Mouse (Mus musculus) kidney, embryonic 15.5 days (tissue): ENCODE measurements around the gene Ccdc107. TPM values are rescaled to one million over a fixed set of nuclear protein-coding genes. Genes with fewer than 3 reads are reported as not detected.
"Not testable (repeated sequence)": the region's sequence is repeated elsewhere in the genome, so short reads cannot be mapped to it uniquely, and the experiment has no call there.

ENCODE experiments used
- ATAC-seq: fragments of 200-750 bp; cut with Nextera tagmentation; replicated peaks from 2 replicates; pipeline ENCODE4 v1.8.0; 2017; ENCODE audit warnings: moderate TSS enrichment; ENCODE audit not compliant: low FRiP score
- H3K27ac ChIP-seq: fragments of 300-500 bp; sonication (generic); 2 replicates; pipeline ENCODE4 v1.5.1; 2015; ENCODE audit warnings: mild to moderate bottlenecking, inconsistent platforms
- H3K27me3 ChIP-seq: fragments of 300-500 bp; sonication (generic); 2 replicates; pipeline ENCODE4 v1.6.1; 2015; ENCODE audit warnings: inconsistent platforms
- H3K36me3 ChIP-seq: fragments of 300-500 bp; sonication (generic); 2 replicates; pipeline ENCODE4 v1.6.1; 2015; ENCODE audit warnings: inconsistent platforms
- H3K4me1 ChIP-seq: fragments of 300-500 bp; sonication (generic); 2 replicates; pipeline ENCODE4 v1.6.1; 2015; ENCODE audit warnings: inconsistent platforms
- H3K4me2 ChIP-seq: fragments of 300-500 bp; sonication (generic); 2 replicates; pipeline ENCODE4 v1.6.1; 2015; ENCODE audit warnings: moderate library complexity, mild to moderate bottlenecking, inconsistent platforms
- H3K4me3 ChIP-seq: fragments of 300-500 bp; sonication (generic); replicated peaks from 2 replicates; pipeline ENCODE4 v1.5.1; 2015; ENCODE audit warnings: mild to moderate bottlenecking, inconsistent platforms
- H3K9ac ChIP-seq: fragments of 300-500 bp; sonication (generic); 2 replicates; pipeline ENCODE4 v1.6.1; 2015; ENCODE audit warnings: mild to moderate bottlenecking, inconsistent platforms
- H3K9me3 ChIP-seq: fragments of 300-500 bp; sonication (generic); replicated peaks from 2 replicates; pipeline ENCODE4 v1.6.1; 2016; ENCODE audit warnings: inconsistent platforms
- WGBS: fragments of 180-500 bp; shearing (Covaris S2); methylation state at CpG from one replicate; pipeline ENCODE4 v1.1.7; 2015; ENCODE audit warnings: mixed read lengths; 5-methylcytosine and 5-hydroxymethylcytosine counted together
- polyA plus RNA-seq: library from polyadenylated mRNA; unstranded; fragments of >200 nt; fragmentation: Nextera tagmentation; extraction: Ambion mirVana; gene quantifications from 2 replicates; pipeline ENCODE4 v1.2.1, GENCODE M21; 2015

Gene Ccdc107
- polyA plus RNA-seq, 1 experiment from 2014 or later: 72.2 TPM

DNA sequence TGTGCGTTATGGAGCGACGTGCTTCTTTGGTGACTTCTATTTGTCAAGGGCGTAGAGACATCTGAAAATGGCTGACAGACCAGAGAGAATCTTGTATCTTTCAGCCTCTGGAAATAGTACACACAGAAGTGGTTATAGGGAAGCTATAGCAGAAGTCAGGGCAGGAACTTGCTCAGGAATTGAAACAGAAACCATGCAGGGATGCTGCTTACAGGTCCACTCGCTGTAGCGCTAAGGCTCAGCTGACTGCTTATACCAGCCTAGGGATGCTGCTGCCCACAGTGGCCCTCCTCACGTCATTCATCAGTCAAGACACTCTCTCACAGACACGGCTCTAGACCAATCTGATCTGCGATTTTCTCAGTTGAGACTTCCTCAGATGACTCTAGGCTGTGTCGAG lies 22.4 kb upstream of the Ccdc107 start:
- Histone ChIP-seq H3K9ac (no peak overlapping the region), H3K4me3 (no peak overlapping the region), H3K27me3 (no peaks in the 10 kb centered on the region), H3K9me3 (no peaks in the 10 kb centered on the region), H3K36me3 (no peaks in the 10 kb centered on the region), H3K4me2 (no peak overlapping the region), H3K4me1 (no peaks in the 10 kb centered on the region), H3K27ac (no peak overlapping the region)
- WGBS: 89% methylated on average over 10 of the region's 10 CpGs
- no peak for ATAC-seq

DNA sequence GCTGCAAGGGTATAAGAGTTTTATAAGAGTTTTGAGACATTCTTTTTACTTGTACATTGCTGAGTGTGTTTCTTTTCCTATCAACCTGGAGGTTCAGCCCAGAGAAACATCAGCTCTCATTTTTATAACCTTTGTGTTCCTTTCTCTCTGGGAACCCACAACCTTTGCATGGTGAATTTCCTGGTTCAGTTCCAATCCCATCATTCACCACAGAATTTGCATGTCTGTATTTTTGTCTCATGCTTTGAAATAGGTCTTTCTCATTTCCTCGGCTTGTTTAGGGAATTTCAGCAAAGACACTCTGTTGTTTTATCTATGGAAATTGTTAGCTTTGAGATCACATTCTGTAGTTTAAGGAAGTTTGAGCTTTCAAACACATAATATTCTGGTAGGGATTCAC lies 19.1 kb upstream of the Ccdc107 start:
- WGBS: 76% methylated on average over 1 of the region's 1 CpGs
- H3K4me2 ChIP-seq: no peak overlapping the region
- H3K4me1 ChIP-seq: peaks cover 8% of the 10 kb centered on the region

DNA sequence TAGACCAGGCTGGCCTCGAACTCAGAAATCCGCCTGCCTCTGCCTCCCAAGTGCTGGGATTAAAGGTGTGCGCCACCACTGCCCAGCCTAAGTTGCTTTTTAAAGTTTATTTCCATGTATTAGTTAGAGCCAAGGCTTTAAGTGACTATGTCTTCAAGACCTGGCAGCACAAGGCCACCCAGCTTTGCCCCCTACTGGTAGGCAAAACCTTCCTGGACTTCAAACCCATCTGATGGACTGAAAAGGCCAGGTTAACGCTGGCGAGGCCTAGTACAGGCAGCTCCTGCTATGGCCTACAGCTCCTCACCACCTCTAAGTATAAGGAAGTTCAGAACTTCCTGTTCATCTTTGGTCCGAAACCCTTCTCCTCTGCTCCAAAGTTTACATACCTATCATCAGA lies 16.1 kb upstream of the Ccdc107 start:
- Histone ChIP-seq H3K27me3 (no peaks in the 10 kb centered on the region), H3K9ac (no peak overlapping the region), H3K4me1 (peaks cover 13% of the 10 kb centered on the region), H3K9me3 (no peaks in the 10 kb centered on the region), H3K4me3 (no peak overlapping the region), H3K36me3 (no peaks in the 10 kb centered on the region), H3K4me2 (no peak overlapping the region), H3K27ac (no peak overlapping the region)
- WGBS: 84% methylated on average over 6 of the region's 6 CpGs
- no peak for ATAC-seq

More for the DNA sequence above, 19.1 kb upstream of the Ccdc107 start:
- no peak overlapping the region for H3K4me3 ChIP-seq
- H3K9ac ChIP-seq: no peak overlapping the region
- H3K9me3 ChIP-seq: no peaks in the 10 kb centered on the region
- no peak overlapping the region for H3K27ac ChIP-seq
- H3K36me3 ChIP-seq: no peaks in the 10 kb centered on the region
- no peaks in the 10 kb centered on the region for H3K27me3 ChIP-seq
- no peak for ATAC-seq

DNA sequence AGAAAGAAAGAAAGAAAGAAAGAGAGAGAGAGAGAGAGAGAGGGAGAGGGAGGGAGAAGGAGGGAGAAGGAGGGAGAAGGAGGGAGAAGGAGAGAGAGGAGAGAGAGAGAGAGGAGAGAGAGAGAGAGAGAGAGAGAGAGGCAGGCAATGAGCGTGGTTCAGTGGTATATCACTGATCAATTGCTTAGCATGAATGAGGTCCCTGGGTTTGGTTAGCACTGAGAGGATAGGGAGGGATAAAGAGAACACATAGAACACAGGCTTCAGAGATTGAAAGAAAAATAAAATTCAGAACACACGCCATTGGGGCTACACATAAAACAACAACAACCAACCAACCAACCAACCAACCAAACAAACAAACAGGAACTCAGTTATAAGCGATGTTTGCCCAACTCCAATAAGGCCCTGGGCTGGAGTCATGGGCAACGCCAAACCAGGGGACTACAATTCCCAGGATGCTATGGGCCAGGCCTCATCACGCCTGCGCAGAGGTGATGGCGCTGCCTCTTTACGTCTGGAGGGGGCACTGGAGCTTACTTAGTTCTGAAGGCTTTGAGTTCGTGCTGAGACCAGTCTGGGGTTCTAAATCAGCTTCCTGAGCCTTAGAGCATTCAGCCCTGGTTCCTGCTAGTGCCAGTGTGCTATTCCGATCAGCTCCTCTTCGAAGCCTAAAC lies 14.7 kb upstream of the Ccdc107 start:
- Histone ChIP-seq H3K9me3 (no peaks in the 10 kb centered on the region), H3K27ac (peak overlapping the region; percentile 65), H3K4me2 (peak overlapping the region; percentile 59), H3K9ac (peak overlapping the region; percentile 40; the same call in 1 of the 2 replicates), H3K27me3 (no peaks in the 10 kb centered on the region), H3K36me3 (no peaks in the 10 kb centered on the region), H3K4me1 (peaks cover 13% of the 10 kb centered on the region), H3K4me3 (peak overlapping the region; percentile 37)
- WGBS: 17% methylated on average over 11 of the region's 11 CpGs
- ATAC-seq: peak; percentile 93

DNA sequence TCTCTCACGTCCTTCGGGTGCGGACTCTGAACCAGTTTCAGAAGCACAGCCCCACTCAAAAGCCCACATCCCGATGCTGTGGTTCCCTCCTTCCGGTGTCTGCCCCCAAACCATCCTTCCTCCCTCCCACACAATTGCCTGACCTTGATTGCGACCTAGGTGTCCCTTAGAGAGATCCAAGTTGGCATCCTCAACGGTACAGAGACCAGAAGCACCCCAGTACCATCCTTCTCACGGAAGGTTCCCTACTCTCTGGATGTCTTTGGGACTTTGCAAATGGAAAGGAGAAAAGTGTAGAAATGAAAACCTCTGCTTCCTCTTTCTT lies 14.2 kb upstream of the Ccdc107 start:
- 0 out of 2 replicates have a peak, but pooled peaks have one; percentile 14 for ATAC-seq
- H3K27me3 ChIP-seq: no peaks in the 10 kb centered on the region
- peak overlapping the region; percentile 40; the same call in 1 of the 2 replicates for H3K9ac ChIP-seq
- H3K4me2 ChIP-seq: peak overlapping the region; percentile 59
- H3K4me3 ChIP-seq: peak overlapping the region; percentile 37
- H3K36me3 ChIP-seq: no peaks in the 10 kb centered on the region
- no peaks in the 10 kb centered on the region for H3K9me3 ChIP-seq
- H3K4me1 ChIP-seq: peaks cover 13% of the 10 kb centered on the region
- WGBS: 43% methylated on average over 8 of the region's 8 CpGs
- peak overlapping the region; percentile 65 for H3K27ac ChIP-seq

DNA sequence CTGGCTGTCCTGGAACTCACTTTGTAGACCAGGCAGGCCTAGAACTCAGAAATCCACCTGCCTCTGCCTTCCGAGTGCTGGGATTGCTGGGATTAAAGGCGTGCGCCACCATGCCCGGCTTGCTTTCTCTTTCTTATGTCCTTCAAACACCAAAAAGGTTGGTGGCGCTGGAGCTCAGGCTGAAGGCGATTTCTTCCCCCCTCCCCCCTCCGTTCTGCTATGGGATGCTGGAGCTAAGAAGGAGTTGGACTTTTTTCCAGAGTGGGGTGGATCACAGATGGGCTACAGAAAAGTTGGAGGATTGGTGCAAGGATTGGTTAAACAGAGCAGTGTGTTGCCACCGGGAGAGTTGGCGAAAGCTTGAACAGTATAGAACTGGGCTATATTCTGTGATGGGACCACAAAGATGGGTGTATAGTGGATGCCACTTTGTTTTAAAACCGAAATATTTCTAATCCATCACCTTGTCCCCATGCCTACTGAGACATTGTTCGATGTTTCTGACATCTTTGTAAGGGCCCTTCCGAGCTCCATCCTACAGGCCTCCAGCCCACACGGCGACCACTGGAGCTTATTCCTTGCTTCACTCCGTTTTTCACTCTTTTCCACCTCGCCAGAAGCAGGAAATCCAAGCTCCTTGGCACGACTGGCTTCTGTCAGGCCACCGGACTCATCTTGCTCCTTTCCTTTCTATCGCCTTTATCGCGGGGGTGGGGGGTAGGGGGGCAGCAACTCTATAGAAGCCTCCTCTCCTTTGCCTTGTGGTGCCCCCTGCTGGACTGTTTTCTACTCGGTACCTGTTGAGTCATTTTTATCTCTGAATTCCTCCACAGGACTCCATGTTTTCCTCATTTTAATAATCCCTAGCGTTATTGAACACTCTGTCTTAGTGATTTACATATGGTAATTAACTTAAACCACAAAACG lies 13.5 kb upstream of the Ccdc107 start:
- Histone ChIP-seq H3K4me3 (no peak overlapping the region; the same call in 1 of the 2 replicates), H3K36me3 (no peaks in the 10 kb centered on the region), H3K4me2 (peak overlapping the region; percentile 46), H3K27ac (peak overlapping the region; percentile 10; the same call in 1 of the 2 replicates), H3K27me3 (no peaks in the 10 kb centered on the region), H3K4me1 (peaks cover 13% of the 10 kb centered on the region), H3K9ac (no peak overlapping the region), H3K9me3 (no peaks in the 10 kb centered on the region)
- WGBS: 50% methylated on average over 24 of the region's 24 CpGs
- ATAC-seq: no peak

DNA sequence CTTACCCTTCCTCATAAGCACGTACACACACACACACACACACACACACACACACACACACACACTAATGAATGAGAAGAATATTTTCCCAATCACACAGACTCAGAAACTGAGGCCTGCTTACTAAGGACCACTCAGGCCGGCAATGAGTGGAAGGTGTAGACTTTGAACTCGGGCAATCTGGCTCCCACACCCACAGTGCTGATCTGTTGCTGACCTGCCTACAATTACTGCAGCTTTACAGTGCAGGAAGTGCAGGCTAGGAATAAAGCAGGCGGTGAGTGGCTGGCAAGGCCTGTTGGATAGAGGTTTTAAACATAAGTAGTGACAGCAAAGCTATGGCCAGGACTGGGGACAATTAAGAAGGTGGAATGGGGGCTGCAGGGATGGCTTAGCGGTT lies 11.7 kb upstream of the Ccdc107 start:
- no peak overlapping the region for H3K4me3 ChIP-seq
- no peaks in the 10 kb centered on the region for H3K27me3 ChIP-seq
- H3K36me3 ChIP-seq: no peaks in the 10 kb centered on the region
- H3K27ac ChIP-seq: no peak overlapping the region
- no peak overlapping the region for H3K4me2 ChIP-seq
- ATAC-seq: no peak
- 83% methylated on average over 5 of the region's 5 CpGs for WGBS
- no peaks in the 10 kb centered on the region for H3K9me3 ChIP-seq
- H3K4me1 ChIP-seq: peaks cover 13% of the 10 kb centered on the region
- H3K9ac ChIP-seq: no peak overlapping the region

DNA sequence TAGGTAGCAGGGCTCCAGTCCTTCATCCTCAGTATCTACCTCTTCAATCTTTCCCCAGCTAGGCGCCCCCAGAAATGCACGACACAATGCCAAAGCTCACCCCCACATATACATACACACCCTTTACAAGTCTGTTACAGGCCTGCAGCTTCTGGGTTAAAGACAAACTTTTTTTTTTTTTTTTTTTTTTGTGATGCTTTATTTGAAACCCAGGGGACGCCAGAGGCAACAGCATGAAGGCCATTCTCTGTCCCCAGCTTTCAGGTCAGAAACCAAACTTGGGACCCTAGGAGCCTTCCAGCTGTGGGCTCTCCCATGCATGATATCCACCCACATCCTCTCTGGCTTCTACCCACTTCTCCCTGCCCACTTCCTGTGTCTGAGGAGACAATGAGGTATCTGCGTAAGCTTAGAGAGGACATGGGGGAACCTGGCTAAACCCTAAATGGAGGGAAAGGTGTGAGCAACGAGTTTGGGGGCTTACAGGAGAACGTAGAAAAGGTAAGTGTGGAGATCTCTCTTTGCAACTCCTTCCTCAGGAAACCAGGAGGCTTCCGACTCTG lies 10.7 kb upstream of the Ccdc107 start:
- no peaks in the 10 kb centered on the region for H3K9me3 ChIP-seq
- no peaks in the 10 kb centered on the region for H3K36me3 ChIP-seq
- H3K9ac ChIP-seq: no peak overlapping the region
- H3K4me3 ChIP-seq: no peak overlapping the region
- H3K4me1 ChIP-seq: peaks cover 13% of the 10 kb centered on the region
- no peak for ATAC-seq
- no peaks in the 10 kb centered on the region for H3K27me3 ChIP-seq
- H3K27ac ChIP-seq: no peak overlapping the region
- no peak overlapping the region for H3K4me2 ChIP-seq
- WGBS: 75% methylated on average over 7 of the region's 7 CpGs

DNA sequence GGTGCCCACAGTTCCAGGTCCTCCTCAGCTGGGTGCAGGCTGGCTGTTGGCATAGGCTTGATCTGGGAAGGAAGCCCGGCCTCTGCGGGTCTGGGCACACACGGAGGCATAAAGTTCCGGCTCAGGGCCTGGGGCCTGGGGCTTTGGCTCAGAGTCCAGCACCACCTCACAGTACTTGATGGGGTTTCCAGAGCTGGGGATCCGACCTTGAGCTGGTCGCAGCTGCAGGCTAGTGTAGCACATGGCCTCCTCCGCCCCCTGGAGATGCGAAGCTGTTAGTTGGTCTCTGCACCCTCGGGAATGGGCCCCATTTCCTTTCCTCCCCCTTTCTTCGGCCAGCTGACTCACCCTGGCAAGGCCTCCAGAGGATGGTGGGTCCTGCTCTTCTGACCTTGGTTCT lies 10.1 kb upstream of the Ccdc107 start:
- peaks cover 13% of the 10 kb centered on the region for H3K4me1 ChIP-seq
- no peak overlapping the region for H3K27ac ChIP-seq
- H3K4me2 ChIP-seq: no peak overlapping the region
- no peak for ATAC-seq
- WGBS: 67% methylated on average over 10 of the region's 10 CpGs
- no peak overlapping the region for H3K9ac ChIP-seq
- no peaks in the 10 kb centered on the region for H3K9me3 ChIP-seq
- H3K4me3 ChIP-seq: no peak overlapping the region
- H3K36me3 ChIP-seq: no peaks in the 10 kb centered on the region
- no peaks in the 10 kb centered on the region for H3K27me3 ChIP-seq

DNA sequence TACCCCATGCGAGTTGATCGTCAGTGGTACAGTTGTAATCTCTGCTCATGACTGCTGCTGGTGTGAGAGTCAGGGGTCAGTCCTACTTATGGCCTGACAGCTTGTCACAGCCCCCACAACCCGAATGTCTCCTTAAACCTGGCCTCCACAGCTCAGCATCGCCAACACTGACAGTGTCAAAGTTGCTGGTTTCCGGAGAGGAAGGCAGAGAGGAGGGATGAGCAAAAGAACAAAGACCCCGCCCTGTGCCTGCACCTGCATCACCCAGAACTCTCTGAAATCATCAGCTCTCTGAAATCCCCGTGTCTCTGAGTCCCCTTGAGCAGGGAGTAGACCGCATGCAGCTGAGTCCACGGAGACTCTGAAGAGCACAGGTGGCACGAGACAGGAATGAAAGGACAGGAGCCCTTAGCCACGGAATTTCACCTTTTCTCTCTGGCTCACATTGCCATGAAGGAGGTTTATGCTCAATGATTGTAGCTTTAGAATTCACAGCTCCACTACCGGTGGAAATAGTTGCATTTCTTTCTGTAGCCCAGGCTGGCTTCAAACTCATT lies 9.1 kb upstream of the Ccdc107 start, which contains the start of gene Sit1:
Gene Sit1, minus strand, starts transcription at position 200 of the 557 bp plus-strand sequence.
- no peak within 1 kb of the TSS for H3K4me3 ChIP-seq
- no peaks in the 10 kb centered on the region for H3K27me3 ChIP-seq
- 59% methylated on average over 12 of the region's 12 CpGs for WGBS
- peaks cover 5% of the 10 kb centered on the region; the same call in 1 of the 2 replicates for H3K4me1 ChIP-seq
- no peak within 1 kb of the TSS for H3K4me2 ChIP-seq
- no peak within 1 kb of the TSS for H3K9ac ChIP-seq
- no peaks in the 10 kb centered on the region for H3K36me3 ChIP-seq
- ATAC-seq: no peak
- H3K9me3 ChIP-seq: no peaks in the 10 kb centered on the region
- H3K27ac ChIP-seq: no peak within 1 kb of the TSS

DNA sequence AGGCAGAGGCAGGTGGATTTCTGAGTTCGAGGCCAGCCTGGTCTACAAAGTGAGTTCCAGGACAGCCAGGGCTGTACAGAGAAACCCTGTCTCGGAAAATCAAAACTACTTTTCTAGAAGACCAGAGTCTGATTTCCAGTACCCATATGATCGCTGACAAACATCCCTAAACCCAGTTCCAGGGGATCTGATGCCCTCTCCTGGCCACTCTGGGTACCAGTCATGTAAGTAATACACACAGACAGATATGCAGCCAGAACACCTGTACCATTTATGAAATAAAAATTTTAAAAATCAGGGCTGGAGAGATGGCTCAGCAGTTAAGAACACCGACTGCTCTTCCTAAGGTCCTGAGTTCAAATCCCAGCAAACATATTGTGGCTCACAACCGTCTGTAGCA lies 7.0 kb upstream of the Ccdc107 start:
- not testable (repeated sequence) for H3K9ac ChIP-seq, H3K27ac ChIP-seq, H3K36me3 ChIP-seq, H3K27me3 ChIP-seq, H3K4me1 ChIP-seq, H3K9me3 ChIP-seq, ATAC-seq, H3K4me3 ChIP-seq, H3K4me2 ChIP-seq
- 85% methylated on average over 5 of the region's 5 CpGs for WGBS

DNA sequence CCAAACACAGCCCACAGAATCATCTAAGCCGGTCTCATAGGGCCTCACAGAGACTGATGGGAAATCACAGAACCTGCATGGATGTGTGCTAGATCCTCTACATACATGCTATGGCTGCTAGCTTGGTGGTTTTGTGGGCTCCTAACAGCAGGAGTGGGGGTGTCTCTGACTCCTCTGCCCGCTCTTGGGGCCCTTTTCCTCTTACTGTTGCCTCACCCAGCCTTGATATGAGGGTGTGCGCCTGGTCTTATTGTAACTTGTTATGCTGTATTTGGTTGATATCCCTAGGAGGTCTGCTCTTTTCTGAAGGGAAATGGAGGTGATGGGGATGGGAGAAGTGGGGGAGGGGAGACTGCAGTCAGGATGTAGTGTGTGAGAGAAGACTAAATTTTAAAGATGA lies 3.1 kb upstream of the Ccdc107 start:
- H3K9me3 ChIP-seq: no peaks in the 10 kb centered on the region
- H3K27me3 ChIP-seq: no peaks in the 10 kb centered on the region
- H3K9ac ChIP-seq: no peak overlapping the region
- ATAC-seq: no peak
- no peak overlapping the region for H3K4me2 ChIP-seq
- no peak overlapping the region for H3K4me3 ChIP-seq
- H3K27ac ChIP-seq: no peak overlapping the region
- WGBS: 90% methylated on average over 3 of the region's 3 CpGs
- H3K4me1 ChIP-seq: peaks cover 10% of the 10 kb centered on the region
- no peaks in the 10 kb centered on the region for H3K36me3 ChIP-seq
